Mouse (Mus musculus) ZHBTc4 (cell line): Measurements from ENCODE around the gene Olfr186.
"Not testable (repeated sequence)": the region's sequence is repeated elsewhere in the genome, so short reads cannot be mapped to it uniquely, and the experiment has no call there.

ENCODE experiments used
- DNase-seq: peaks from one replicate; pipeline ENCODE4 v3.0.0-alpha.2; 2011; ENCODE audit warnings: low read depth, low spot score

Gene Olfr186

DNA sequence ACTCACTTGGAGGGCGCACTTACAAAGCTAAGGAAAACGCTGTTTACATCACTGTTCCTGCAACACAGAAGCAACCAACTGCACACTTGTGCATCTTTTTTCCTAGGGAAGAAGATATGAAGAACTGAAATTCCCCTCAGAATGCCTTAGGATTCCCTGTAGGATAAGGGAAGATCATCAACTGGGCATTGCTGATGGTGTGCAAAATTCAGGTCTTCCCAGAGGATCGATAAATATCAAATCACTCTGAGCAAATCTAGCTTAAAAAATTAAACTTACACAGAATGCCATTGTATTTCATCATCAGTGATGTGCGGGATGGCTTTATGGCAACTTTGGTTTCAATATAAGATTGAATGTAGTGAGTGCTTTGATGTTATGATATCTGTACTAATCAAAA lies at the start of gene Olfr186:
TSS of gene Olfr186 (minus strand) at position 101 of the 400 bp plus-strand sequence.
- DNase-seq = no peak

DNA sequence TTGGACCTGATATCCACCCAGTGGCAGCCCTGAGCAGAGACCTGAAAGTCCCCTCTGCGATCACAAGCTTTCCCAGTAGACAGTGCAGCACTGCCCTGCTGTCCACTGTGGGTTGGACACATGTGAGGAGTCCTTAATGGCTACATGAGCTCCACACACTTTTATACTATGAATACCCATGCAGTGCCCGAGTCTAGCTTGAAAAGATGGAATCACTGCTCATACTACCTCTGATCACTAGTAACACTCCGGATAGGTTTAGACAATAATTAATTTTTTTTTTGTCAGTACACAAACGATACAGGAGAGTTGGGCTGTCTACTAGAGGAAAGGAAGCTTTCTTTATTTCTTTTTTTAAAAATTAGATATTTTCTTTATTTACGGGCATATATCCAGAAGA lies 47.8 kb upstream of the Olfr186 start, which contains the start of gene Olfr190:
TSS of gene Olfr190 (minus strand) at position 101 of the 400 bp plus-strand sequence.
- no peak for DNase-seq

DNA sequence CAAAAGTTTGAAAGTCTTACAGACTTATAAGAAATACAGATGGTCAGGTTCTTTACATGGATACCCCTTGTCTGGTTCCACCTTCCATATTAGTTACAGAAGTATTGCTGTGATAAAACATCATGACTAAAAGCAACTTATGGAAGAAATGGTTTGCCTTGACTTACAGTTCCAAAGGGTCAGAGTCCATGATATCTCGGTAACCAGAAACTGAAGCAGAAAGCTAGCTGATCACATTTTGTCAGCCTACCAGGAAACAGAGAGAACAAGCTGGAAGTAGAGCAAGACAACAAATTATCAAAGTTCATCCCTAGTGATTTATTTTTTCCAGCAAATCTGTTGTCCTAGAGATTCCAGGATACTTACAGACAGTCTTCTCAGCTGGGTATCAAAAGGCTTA lies 43.4 kb upstream of the Olfr186 start:
- DNase-seq = no peak

DNA sequence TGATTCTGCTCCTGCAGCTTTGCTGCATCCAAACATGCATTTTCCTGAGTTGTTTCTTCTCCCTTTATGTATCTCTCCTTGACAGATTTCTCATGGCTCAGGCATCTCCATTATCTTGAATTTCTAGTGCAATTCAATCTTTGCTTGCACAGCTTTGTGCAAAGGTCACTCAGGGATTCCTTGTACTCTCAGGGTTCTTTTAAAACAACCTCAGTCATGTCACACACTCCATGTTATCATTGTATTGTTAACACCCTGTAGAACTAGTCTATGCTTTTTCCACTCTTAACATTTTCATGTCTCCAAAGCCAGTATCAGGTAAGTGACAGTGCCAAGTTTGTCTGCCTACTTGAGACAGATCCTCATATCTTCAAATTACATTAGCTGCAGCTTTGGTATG lies 41.7 kb upstream of the Olfr186 start:
- DNase-seq = no peak

DNA sequence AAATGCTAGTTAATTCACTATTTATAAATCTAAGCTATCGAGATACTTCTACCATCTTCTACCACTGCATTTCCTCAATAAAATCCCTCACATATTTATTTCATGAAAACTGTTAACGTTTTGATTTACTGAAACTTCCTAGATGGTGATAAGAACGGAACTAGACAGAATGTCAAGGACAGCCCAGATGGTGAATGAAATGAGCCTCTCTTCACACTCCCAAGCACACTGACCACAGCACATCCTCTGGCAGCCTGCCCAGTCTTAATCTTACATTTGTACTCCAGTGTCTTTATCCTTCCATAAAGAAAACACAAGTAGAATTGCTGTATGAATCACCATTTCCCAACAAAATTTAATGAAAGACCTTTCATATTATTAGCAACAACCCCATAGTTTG lies 32.3 kb upstream of the Olfr186 start:
- not testable (repeated sequence) for DNase-seq

DNA sequence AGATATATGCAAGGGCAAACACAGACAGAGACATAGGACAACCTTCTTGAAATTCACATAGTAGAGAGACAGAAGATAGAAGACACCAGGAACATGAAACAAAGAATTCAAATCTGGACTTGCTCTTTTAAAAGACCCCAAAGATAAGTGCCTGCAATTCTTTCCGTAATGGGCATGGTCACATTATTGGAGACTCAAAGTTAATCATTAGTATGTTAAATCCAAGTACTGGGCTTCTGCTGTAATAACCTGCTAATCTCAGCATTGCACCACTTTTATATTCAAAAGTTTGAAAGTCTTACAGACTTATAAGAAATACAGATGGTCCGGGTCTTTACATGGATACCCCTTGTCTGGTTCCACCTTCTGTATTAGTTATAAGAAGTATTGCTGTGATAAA lies 19.2 kb upstream of the Olfr186 start:
- DNase-seq = not testable (repeated sequence)

DNA sequence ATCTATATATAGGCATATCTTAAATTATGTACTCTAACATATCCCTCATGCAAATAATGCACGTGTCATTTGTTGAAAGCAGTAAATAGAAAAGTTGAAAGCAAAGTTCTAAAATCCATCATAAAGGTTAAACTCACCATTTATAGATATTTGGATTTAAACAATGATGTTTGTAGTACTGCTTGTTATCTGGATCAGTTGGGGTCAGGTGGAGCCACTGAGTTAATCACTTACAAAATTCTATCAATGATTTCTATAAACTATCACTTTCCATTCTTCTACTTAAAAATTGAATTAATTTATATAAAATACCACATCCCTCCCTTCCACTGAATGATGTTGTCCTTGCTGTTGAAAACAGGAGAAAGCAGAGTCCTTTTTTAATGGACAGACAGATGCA lies 18.8 kb upstream of the Olfr186 start:
- DNase-seq = no peak

DNA sequence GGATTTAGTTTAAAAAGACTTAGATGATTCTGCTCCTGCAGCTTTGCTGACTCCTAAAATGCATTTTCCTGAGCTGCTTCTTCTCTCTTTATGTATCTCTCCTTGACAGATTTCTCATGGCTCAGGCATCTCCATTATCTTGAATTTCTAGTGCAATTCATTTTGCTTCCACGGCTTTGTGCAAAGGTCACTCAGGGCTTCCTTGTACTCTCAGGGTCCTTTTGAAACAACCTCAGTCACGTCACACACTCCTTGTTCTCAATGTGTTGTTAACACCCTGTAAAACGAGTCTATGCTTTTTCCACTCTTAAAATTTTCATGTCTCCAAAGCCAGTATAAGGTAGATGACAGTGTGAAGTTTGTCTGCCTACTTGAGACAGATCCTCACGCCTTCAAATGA lies 17.5 kb upstream of the Olfr186 start:
- DNase-seq = no peak

DNA sequence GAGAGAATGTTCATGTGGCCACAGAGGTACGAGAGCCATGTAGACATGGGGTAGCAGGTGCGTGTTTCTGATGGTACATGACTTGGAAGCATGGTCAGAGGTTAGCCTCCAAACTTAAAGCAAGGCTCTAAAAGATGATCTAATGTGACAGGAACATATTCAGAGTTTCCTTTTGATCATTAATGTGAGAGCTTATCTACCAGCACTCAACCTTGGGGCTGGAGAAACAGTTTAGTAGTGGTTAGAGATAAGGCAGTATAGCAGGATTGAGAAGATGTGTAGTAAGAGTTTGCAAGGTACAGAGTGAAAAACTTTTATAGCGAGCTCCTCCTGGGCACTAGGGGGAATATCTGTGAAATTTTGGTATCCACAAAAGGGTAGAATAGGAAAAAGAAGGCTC lies 15.7 kb upstream of the Olfr186 start:
- DNase-seq = no peak

DNA sequence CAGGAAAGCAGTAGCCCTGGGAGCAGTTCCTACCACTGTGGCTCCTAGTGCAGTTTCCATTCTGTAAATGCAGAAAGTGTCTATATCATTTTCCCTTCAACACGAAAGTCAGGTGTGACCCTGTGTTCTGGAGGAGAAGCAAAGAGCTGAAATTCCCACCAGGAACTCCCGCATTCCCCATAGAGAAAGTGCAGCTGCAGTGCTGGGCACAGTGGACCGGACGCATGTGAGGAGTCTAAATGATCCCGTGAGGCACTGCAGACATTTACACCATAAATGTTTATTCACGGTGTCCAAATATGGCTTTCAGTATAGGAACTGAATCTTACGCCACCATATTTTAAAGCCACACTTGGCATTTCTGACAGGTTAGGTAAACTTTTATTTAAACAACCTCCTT lies 9.6 kb upstream of the Olfr186 start, which contains the start of gene Olfr187:
TSS of gene Olfr187 (minus strand) at position 58 of the 400 bp plus-strand sequence.
- DNase-seq = no peak

DNA sequence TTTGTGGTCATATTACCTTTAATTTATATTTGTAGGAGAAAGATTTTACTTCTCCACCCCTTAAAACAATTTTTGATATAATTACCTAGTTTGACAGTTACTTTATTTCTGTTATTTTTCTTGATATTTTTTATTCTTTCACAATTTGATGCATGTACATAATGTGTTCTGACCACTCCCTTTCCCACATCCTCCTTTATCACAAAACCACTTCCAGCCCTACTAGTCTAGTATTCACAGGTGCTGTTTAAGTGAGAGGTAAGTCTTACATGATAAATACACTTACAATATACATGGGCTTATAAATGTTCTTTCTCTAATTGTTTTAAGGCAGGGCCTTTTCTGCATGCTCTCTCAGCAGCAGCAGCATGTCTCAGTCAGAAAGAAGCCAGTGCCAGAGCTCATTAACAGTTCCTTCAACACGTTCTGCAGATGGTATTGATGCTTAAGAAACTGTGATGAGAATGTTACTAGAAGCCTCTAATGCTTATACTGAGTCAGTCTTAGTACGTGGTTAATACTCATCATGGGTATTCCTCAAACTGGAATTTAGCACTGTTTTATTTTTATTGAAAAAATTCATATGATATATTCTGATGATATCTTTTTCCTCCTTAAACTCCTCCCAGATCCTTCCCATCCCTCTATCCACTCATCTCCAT lies 16.6 kb downstream of the Olfr186 start:
- DNase-seq = no peak

DNA sequence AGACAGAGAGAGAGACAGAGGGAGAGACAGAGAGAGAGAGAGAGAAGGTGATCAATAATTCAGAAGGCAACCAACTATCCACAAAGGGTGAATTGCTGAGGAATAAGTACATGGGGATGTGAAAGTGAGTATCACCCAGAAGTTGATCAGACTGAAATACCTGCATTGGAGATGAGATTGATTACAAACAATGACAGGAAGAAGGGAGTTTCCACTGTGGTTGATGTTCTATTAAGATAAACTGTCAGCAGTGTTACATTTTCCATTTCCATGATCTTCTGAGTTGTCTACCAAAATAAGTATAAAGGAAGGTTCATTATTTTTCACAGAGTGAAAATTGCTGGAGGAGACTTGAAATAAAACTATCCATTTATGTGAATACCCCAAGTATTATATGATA lies 22.9 kb downstream of the Olfr186 start:
- no peak for DNase-seq

DNA sequence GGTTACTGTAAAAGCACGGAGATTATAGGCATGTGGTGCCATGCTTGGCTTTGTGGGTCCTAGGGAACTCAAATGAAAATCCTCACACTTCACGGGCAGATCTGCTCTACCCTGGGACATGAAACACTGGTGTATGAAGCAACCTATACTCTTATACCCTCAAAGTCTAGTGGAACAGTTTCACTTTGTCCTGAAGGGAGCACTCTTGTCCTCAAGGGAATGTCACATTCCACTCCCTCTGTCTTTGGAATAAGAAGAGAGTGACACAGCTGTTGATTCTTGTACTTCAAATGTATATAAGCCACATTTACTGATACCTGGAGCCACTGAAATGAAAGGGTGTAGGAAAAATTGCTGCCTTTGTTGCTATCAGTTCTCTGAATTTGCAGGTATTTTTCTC lies 35.0 kb downstream of the Olfr186 start, which contains the start of gene Olfr183:
TSS of gene Olfr183 (plus strand) at position 301 of the 400 bp plus-strand sequence.
- DNase-seq = no peak
